Mouse (Mus musculus) urinary bladder, postnatal 14 days (tissue): ENCODE measurements around the gene Pnpla2.

Source experiments
- DNase-seq: peaks from one replicate; pipeline ENCODE4 v3.0.0; 2021; ENCODE audit warnings: low spot score

Gene Pnpla2

DNA sequence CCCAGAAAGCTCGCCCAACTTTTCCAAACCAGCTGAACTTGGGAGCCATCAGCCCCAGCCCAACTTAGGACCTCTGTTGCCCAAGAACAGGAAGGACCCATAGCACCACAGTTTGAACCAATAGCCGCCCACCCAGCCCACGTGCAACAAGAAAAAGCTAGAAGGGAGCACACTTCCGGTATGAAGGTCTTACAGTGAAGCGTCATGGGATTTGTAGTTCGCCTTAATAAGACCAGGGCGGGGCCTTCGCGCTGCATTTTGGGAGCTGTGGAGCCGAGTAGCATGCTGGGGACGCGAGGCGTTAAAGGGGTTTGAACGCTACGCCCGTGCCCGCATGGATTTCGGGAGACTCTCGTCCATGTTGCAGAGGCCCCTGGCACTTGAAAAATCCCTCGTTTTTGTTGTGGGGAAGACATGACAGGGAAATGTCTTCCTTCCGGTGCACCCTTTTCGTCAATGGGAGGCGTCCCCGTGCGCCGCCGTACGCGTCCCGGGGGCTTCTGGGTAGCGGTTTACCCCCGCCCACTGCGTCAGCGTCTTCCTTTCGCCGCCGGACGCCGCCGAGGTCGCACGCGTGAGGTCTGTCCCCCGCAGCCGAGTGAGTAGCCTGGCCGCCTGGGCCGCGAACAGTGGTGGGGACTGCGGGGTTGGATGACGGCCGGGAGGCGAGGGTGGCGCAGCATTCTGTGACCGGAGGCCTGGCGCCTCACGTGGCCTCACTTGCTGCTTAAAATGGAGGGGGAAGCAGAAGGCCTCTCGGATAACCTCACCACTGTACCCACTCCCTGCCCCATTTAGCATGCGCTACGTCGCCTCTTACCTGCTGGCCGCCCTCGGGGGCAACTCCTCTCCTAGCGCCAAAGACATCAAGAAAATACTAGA is 7.6 kb upstream of the Pnpla2 start, which contains the start of gene Rplp2:
Gene Rplp2 (plus strand): TSS at position 261 of the 882 bp plus-strand sequence.
- peak; percentile 94 for DNase-seq

GRCm38 (mm10) chr7:141451928-141452327 is 3.1 kb upstream of the Pnpla2 start:
- no peak for DNase-seq

DNA sequence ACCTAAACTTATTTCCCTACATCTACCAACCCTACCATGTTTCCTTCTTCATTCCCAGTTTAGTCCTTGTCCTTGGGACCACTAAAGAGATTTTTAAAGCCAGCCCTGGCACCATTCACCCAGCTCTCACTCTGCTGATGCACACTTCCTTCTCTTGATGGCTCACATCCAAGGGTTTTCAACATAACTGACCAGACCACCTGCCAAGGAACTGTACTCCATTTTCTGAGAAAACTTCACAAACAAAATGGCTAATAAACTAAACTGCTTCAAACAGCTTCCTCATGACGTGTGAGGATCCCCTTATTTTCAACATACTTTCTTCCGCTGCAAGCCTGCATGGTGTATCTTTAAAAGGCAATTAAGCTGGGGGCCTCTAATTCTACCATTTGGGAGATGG is 1.4 kb upstream of the Pnpla2 start:
- DNase-seq = no peak

DNA sequence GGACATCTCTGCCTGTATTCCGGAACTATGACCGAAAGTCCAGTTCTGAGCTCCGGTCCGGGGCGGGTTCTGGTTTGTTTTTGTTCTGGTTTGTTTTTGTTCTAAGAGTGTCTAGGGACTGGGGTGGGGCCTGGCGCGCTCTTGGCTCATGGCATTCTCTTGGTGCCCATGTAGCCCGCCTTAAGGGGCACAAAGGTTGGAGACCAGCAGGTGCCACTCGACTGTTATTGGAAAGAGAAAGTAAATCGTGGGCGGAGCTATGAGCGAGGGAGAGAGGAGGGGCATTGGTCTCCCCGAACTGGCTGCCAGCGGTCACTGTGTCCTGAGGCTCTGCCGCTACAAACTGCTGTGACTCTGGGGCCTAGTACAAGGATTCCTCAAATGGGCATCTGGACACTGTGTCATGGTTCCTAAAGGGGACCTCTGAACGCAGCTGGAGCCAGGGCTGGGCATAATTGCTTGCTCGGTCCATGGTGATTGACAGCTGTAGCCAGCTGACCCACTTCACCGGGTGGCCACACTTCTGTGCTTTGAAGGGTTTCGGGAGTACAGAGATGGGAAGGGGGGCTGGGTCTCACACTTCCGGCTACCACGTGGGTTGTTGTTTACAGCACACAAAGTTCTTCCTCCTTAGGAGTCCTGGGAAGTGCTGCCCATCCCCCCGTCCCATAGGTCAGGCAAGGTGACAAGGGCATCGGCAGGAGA is 764 bp downstream of the Pnpla2 start:
- peak; percentile 79 for DNase-seq

DNA sequence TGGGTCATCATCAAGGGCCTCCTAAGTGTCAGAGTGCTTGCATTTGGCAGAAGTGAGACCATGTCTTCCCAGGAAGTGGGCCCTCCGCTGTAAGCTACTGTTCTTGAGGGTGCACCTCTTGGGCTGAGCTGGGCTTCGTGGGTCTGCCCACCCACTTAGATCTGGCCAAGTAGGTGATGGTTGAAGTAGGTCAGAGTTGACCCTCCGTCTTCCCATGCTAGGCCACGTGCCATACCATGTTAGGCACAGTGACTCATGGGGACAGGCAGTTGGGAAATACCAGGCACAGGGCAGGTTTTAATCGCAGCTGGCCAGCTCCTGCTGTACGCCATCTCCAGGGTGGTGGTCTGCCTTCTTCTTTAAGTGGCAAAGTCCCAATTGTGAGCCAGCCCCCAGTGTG is 1.7 kb downstream of the Pnpla2 start:
- peak; percentile 65 for DNase-seq

DNA sequence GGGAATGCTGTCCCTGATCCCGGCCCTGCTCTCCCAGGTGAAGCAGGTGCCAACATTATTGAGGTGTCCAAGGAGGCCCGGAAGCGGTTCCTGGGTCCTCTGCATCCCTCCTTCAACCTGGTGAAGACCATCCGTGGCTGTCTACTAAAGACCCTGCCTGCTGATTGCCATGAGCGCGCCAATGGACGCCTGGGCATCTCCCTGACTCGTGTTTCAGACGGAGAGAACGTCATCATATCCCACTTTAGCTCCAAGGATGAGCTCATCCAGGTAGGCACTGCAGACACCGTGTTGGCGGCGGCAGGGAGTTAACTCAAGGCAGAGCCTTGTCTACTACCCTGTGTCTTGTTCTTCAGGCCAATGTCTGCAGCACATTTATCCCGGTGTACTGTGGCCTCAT is 2.2 kb downstream of the Pnpla2 start:
- no peak for DNase-seq

- DNase-seq = no peak
Observed at GRCm38 (mm10) chr7:141457986-141458660, 3.1 kb downstream of the Pnpla2 start.

GRCm38 (mm10) chr7:141458661-141459060 is 3.7 kb downstream of the Pnpla2 start:
- DNase-seq = no peak

DNA sequence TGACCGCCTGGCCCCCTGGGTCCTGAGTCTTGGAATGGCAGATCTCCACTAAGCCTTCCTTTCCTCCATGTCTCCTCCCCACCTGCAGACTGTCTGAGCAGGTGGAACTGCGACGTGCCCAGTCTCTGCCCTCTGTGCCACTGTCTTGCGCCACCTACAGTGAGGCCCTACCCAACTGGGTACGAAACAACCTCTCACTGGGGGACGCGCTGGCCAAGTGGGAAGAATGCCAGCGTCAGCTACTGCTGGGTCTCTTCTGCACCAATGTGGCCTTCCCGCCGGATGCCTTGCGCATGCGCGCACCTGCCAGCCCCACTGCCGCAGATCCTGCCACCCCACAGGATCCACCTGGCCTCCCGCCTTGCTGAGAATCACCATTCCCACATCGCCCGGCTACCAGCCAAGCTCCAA is 4.3 kb downstream of the Pnpla2 start:
- DNase-seq = no peak

DNA sequence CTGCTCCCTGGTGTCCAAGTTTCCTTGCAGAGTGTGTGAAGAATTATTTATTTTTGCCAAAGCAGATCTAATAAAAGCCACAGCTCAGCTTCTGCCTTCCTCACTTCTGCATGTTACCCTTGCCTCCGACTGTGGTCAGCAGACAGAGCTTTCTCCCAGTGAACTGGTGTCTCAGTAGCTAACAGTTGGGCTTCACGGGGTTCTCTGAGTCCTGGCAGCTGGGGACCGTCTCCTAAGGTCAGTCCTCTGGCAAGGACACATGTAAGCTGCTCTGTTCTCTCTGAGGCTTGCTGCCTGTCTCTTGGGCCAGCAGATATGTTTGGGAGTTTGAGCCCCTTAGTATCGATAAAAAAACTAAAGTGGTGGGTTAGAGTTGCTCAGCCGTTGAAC is 5.0 kb downstream of the Pnpla2 start:
- no peak for DNase-seq

DNA sequence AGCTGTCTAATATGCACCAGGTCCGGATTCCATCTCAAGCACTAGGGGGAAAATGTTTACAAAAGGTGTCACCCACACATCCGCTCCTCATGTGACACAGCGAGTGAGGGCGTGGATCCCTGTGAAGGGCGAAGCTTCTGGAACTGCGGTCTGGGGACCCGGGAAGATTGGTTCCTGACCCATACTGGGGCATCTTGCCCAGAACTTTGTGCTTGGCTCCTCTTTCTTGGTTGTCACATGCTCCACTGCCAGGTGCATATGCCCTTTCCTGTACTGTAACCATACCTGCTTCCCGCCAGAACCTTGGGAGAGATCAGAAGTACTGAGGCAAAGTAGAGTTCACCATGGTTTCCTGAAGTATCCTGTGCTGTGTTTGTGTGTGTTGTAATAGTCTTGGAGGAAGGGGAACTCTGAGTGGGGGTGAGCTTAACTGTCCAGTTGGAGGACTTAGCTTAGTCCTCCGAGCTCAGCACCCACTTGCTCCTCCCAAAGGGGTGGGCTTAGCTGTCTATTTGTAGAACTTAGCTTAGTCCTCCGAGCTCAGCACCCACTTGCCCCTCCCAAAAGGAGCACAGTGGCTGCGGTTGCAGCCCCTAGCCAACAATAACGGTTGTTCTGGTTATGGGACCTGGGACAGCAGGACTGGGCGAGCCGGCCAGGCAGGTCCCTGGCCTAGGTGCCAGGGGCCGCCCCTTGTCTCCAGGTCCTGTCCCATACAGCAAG is 5.6 kb downstream of the Pnpla2 start, which contains the start of gene Cracr2b:
Gene Cracr2b (plus strand): TSS at position 704 of the 723 bp plus-strand sequence.
- DNase-seq = no peak

GRCm38 (mm10) chr7:141461521-141462332 is 6.7 kb downstream of the Pnpla2 start:
- DNase-seq = no peak

DNA sequence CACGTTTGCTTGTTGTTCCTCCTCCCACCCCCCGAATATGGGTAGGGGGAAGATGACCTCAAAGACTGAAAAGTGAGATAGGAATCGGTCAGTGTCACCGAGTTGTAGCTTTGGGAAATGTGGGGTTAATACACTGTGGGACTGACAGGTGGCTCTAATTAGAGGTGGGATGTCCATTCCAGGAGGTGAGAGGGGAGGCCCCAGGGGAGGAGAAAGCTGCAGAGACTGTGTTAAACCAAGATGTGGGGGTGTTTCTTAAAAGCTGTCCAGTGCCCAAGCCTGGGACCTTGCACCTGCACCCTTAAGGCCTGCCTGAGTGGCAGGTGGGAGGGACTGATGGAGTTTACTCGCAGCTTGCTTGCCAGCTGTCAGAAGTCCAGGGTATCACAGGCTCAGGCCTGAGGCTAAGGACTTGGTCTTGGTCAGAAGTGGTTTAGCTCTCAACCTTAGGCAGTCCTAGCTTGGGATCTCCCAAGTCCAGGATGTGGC is 7.4 kb downstream of the Pnpla2 start:
- no peak for DNase-seq

DNA sequence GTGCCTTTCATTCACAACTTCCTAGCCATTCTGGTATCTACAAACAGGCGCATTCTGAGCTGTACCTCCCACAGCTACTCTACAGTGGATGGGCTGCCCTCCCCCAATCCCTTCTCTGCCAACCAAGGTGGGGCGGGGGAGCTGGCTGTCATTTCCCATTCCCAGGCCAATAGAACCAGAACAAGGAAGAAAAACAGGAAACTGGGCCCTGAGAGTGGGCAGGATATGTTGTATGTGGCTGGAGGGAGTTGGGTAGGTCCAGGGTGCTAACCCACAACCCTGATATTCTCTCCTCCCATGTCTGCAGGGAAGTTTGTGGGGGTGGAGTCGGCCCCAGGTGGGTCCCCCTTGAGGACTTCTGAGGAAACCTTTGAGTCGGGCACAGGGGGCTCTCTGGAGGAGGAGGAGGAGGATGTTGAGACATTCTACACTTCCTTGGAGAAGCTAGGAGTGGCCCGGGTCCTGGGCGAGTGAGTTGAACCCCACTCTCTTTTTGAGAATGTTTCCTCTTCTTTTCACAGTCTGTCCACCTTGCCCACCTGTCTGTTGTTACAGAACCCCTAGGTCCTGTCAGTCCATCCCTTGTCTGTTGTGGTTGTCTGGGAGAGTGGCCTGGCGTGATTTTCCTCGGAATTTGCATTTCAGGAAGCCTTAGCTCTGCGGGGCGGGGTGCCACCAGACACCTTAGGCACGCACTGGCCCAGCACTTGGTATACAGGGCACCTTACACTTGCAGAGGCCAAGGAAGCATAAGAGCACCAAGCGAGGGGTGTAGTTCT is 9.0 kb downstream of the Pnpla2 start:
- no peak for DNase-seq

DNA sequence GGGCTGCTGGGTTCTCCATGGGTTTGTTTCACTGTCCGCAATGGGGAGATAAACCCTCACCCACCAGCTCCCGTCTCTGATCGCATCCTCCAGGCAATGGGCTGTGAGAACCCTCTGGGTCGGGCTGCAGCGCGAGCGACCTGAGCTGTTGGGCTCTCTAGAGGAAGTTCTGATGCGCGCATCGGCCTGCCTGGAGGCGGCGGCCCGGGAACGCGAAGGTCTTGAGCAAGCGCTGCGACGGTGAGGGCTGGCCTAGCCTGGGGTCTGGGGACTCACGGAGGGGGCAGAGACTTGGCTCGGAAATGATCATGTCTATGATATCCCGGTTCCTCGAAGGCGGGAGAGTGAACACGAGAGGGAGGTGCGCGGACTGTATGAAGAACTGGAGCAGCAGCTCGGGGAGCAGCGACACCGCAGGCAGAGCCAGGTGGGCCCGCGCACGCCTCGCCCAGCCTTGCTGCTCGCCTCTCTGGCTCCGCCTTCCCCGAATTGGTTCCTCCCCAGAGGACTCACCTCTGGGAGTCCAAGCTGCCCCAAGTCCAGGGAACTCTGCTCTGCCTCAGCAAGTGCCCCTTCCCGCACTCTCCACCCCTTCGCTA is 9.7 kb downstream of the Pnpla2 start:
- peak; percentile 67 for DNase-seq

DNA sequence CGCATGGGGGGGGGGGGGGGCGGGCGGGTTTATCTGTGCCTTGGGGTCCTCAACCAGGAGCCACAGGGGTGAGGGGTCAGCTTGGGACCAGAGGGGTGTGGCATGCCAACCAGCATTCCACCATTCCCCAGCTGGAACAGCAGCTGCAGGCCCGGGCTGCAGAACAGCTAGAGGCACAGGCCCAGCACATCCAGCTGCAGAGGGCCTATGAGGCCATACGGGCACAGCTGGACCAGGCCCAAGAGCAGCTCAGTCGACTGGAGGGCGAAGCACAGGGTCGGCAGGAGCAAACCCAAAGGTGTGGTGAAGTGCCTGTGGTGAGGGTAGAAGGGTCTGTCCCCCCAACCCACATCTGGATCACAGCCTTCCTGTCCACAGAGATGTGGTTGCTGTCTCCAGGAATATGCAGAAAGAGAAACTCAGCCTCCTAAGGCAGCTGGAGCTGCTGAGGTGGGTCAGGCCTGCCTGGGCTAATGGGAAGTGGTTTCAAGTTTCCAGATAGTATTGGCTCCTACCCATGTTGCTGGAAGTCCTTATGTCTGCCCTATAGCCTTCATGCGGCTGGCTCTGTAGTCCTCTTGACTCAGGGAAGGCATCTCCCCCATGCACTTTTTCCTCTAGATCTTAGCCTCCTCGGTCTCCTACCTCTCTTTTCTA is 10.5 kb downstream of the Pnpla2 start:
- no peak for DNase-seq

- DNase-seq = no peak
Observed at GRCm38 (mm10) chr7:141466045-141466394, 11.0 kb downstream of the Pnpla2 start.

DNA sequence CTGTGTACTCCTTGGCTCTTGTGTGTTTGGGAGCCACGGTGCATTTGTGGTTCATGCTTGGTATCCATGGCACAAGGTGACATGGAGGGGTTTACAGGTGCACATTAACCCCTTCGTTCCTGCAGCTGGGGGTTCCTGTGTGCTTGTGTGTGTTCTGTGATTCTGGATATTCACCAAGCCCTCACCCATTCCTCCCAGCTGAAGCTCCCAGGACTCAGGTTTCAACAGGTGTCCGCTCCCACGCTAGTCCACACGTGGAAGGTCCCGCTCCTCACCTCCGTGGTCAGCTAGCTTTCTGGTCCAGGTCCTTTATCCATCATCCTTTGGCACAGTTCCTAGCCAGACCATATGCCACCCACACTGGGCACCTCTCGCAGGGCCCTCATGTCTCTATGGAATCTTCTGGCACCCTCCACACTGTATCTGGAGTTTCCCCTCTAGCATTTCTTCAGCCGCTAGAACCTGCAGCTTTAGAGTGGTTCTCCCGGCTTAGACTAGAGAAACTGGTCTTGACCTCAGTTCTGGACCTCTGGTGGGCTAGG is 11.7 kb downstream of the Pnpla2 start:
- DNase-seq = no peak
